Mouse (Mus musculus) thymus, adult 2 months (tissue): ENCODE results near the gene Acsbg1.

Experiments used
- CTCF ChIP-seq: fragments of 200-500 bp; IDR thresholded peaks from 2 replicates; pipeline ENCODE4 v1.5.1; 2012; ENCODE audit warnings: mild to moderate bottlenecking, control low read depth, low read length, moderate library complexity, borderline replicate concordance; ENCODE audit not compliant: control insufficient read depth, poor library complexity, insufficient read depth; ENCODE audit errors: extremely low read depth
- POLR2A ChIP-seq: fragments of 200-500 bp; IDR thresholded peaks from 2 replicates; pipeline ENCODE4 v1.6.1; 2012; ENCODE audit warnings: mild to moderate bottlenecking, low read length, control low read depth, moderate library complexity; ENCODE audit not compliant: control insufficient read depth, poor library complexity, insufficient read depth; ENCODE audit errors: extremely low read depth

DNA sequence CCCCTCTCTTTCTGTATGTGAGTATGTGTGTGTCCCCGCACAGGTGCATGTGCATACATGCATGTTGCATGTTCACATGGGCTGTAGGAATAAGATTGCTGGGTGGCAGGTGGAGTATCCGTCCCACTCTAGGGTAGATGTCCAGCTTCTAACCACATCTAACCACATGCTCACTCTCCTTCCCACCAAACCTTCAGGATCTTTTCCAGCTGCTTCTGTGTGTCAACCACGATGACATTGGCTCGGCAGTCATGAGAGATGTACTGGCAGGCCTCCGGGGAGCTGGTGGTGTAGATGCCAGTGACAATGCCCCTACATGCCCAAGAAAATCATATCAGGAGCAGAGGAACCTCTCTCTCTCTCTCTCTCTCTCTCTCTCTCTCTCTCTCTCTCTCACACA lies 34.4 kb downstream of the Acsbg1 start:
- TF ChIP-seq POLR2A: no peak
- TF ChIP-seq CTCF: no peak
